Mouse (Mus musculus): ENCODE results near the gene Tinf2.

DNA sequence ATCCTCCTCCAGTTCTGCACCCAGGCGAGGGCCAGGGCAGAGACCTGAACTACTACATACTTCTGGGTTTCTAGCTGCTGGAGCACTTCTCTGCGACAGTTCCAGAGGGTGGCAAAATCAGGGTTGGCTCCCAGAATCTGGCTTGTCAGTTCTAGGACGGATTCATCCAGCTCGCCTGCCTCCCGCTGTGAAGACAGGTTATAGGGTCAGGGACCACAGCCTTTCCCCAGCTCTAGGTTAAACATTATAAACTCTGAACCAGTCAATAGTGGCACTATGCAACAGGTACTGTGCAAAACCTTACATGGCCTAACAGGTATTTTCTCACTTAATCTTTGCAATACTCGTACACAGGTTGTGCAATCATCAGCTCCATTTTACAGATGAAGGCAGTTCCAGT is 39.5 kb upstream of the Tinf2 start:
- no peak for TF ChIP-seq CTCF (IDR thresholded peaks at IDR 0.05; ENCODE audit: low read depth)
- no peak for TF ChIP-seq EP300 (optimal IDR thresholded peaks at IDR 0.05)
